Mouse (Mus musculus): Measurements from ENCODE around the gene Hist1h2af. TPM values are rescaled to one million over a fixed set of nuclear protein-coding genes. Genes with fewer than 3 reads are reported as not detected.

Gene Hist1h2af
- polyA plus RNA-seq, 1 experiment: 151 TPM

DNA sequence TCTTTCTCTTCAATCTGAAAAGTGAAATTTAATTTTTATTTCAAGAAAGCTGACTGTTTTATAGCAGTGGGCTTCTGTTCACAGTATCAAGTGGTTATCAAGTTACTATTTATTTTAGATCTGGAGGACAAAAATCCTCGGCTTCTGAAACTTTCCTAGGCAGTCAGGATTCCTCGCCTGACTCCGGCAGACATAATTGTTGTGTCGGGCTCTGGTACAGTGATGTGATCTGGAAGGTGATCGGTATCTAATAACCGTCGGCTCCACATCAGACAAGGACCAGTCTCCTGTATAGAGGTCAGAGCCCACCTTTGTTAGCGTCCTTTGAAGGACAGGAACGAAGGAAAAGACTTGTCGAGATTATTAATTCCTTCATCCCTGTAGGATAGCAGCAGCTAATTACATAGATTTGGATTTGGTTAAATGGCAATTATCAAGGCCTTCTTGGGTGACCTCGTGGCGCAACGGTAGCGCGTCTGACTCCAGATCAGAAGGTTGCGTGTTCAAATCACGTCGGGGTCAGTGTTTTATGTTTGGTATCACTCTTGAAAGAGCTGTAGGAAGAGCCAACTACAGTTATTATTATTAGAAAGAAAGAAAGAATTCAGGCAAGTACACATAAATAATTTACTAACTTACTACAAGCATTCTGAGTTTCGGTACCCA is 35.9 kb upstream of the Hist1h2af start:
- H3K27ac ChIP-seq (ENCODE audit: control insufficient read depth, insufficient read depth, low read depth, low read length, poor library complexity): no peak overlapping the region
- TF ChIP-seq POLR2A (IDR thresholded peaks at IDR 0.05; ENCODE audit: borderline replicate concordance, control insufficient read depth, low read depth, low read length) (no peak), CTCF (IDR thresholded peaks at IDR 0.05; ENCODE audit: control insufficient read depth, insufficient read depth, low read length) (no peak)
- no peak overlapping the region for H3K4me3 ChIP-seq (replicated peaks; ENCODE audit: control insufficient read depth, low read depth, low read length)
- 67% methylated on average over 19 of the region's 19 CpGs for WGBS
- no peaks in the 10 kb centered on the region for H3K4me1 ChIP-seq (ENCODE audit: control insufficient read depth, insufficient read depth, low read length)

- no peaks in the 10 kb centered on the region for H3K4me1 ChIP-seq (ENCODE audit: control insufficient read depth, insufficient read depth, low read length)
- H3K4me3 ChIP-seq (replicated peaks; ENCODE audit: control insufficient read depth, low read depth, low read length): no peak overlapping the region
- no peak for TF ChIP-seq POLR2A (IDR thresholded peaks at IDR 0.05; ENCODE audit: borderline replicate concordance, control insufficient read depth, low read depth, low read length)
- TF ChIP-seq CTCF (IDR thresholded peaks at IDR 0.05; ENCODE audit: control insufficient read depth, insufficient read depth, low read length): no peak
- no peak overlapping the region for H3K27ac ChIP-seq (ENCODE audit: control insufficient read depth, insufficient read depth, low read depth, low read length, poor library complexity)
- 45% methylated on average over 10 of the region's 10 CpGs for WGBS
Observed at GRCm38 (mm10) chr13:23498653-23499052, 35.1 kb upstream of the Hist1h2af start.

GRCm38 (mm10) chr13:23499943-23500342 is 33.8 kb upstream of the Hist1h2af start:
- no peak overlapping the region for H3K4me3 ChIP-seq (replicated peaks; ENCODE audit: control insufficient read depth, low read depth, low read length)
- H3K27ac ChIP-seq (ENCODE audit: control insufficient read depth, insufficient read depth, low read depth, low read length, poor library complexity): no peak overlapping the region
- no peaks in the 10 kb centered on the region; the same call in 1 of the 2 replicates for H3K4me1 ChIP-seq (ENCODE audit: control insufficient read depth, insufficient read depth, low read length)
- TF ChIP-seq CTCF (IDR thresholded peaks at IDR 0.05; ENCODE audit: control insufficient read depth, insufficient read depth, low read length) (no peak), POLR2A (IDR thresholded peaks at IDR 0.05; ENCODE audit: borderline replicate concordance, control insufficient read depth, low read depth, low read length) (no peak)
- 69% methylated on average over 7 of the region's 7 CpGs for WGBS

- TF ChIP-seq CTCF (IDR thresholded peaks at IDR 0.05; ENCODE audit: control insufficient read depth, insufficient read depth, low read length): no peak
- no peak for TF ChIP-seq POLR2A (IDR thresholded peaks at IDR 0.05; ENCODE audit: borderline replicate concordance, control insufficient read depth, low read depth, low read length)
- 12% methylated on average over 17 of the region's 17 CpGs for WGBS
- Histone ChIP-seq H3K4me3 (replicated peaks; ENCODE audit: control insufficient read depth, low read depth, low read length) (no peak overlapping the region), H3K27ac (ENCODE audit: control insufficient read depth, insufficient read depth, low read depth, low read length, poor library complexity) (no peak overlapping the region), H3K4me1 (ENCODE audit: control insufficient read depth, insufficient read depth, low read length) (no peaks in the 10 kb centered on the region; the same call in 1 of the 2 replicates)
Observed at GRCm38 (mm10) chr13:23500424-23501200, 33.1 kb upstream of the Hist1h2af start.

- H3K27ac ChIP-seq (ENCODE audit: control insufficient read depth, insufficient read depth, low read depth, low read length, poor library complexity): no peak overlapping the region
- H3K4me3 ChIP-seq (replicated peaks; ENCODE audit: control insufficient read depth, low read depth, low read length): no peak overlapping the region
- TF ChIP-seq POLR2A (IDR thresholded peaks at IDR 0.05; ENCODE audit: borderline replicate concordance, control insufficient read depth, low read depth, low read length): no peak
- TF ChIP-seq CTCF (IDR thresholded peaks at IDR 0.05; ENCODE audit: control insufficient read depth, insufficient read depth, low read length): no peak
- no peaks in the 10 kb centered on the region; the same call in 1 of the 2 replicates for H3K4me1 ChIP-seq (ENCODE audit: control insufficient read depth, insufficient read depth, low read length)
- 64% methylated on average over 5 of the region's 5 CpGs for WGBS
Observed at GRCm38 (mm10) chr13:23501511-23501910, 32.2 kb upstream of the Hist1h2af start.

GRCm38 (mm10) chr13:23502031-23502567 is 31.6 kb upstream of the Hist1h2af start:
- no peak overlapping the region for H3K4me3 ChIP-seq (replicated peaks; ENCODE audit: control insufficient read depth, low read depth, low read length)
- H3K27ac ChIP-seq (ENCODE audit: control insufficient read depth, insufficient read depth, low read depth, low read length, poor library complexity): no peak overlapping the region
- H3K4me1 ChIP-seq (ENCODE audit: control insufficient read depth, insufficient read depth, low read length): no peaks in the 10 kb centered on the region; the same call in 1 of the 2 replicates

GRCm38 (mm10) chr13:23502916-23503315 is 30.8 kb upstream of the Hist1h2af start:
- TF ChIP-seq POLR2A (IDR thresholded peaks at IDR 0.05; ENCODE audit: borderline replicate concordance, control insufficient read depth, low read depth, low read length): no peak
- TF ChIP-seq CTCF (IDR thresholded peaks at IDR 0.05; ENCODE audit: control insufficient read depth, insufficient read depth, low read length): no peak
- 86% methylated on average over 4 of the region's 4 CpGs for WGBS
- H3K4me3 ChIP-seq (replicated peaks; ENCODE audit: control insufficient read depth, low read depth, low read length): no peak overlapping the region
- no peaks in the 10 kb centered on the region; the same call in 1 of the 2 replicates for H3K4me1 ChIP-seq (ENCODE audit: control insufficient read depth, insufficient read depth, low read length)
- no peak overlapping the region for H3K27ac ChIP-seq (ENCODE audit: control insufficient read depth, insufficient read depth, low read depth, low read length, poor library complexity)

More at GRCm38 (mm10) chr13:23502031-23502567, 31.6 kb upstream of the Hist1h2af start:
- TF ChIP-seq POLR2A (IDR thresholded peaks at IDR 0.05; ENCODE audit: borderline replicate concordance, control insufficient read depth, low read depth, low read length) (no peak), CTCF (IDR thresholded peaks at IDR 0.05; ENCODE audit: control insufficient read depth, insufficient read depth, low read length) (no peak)
- 76% methylated on average over 9 of the region's 9 CpGs for WGBS

DNA sequence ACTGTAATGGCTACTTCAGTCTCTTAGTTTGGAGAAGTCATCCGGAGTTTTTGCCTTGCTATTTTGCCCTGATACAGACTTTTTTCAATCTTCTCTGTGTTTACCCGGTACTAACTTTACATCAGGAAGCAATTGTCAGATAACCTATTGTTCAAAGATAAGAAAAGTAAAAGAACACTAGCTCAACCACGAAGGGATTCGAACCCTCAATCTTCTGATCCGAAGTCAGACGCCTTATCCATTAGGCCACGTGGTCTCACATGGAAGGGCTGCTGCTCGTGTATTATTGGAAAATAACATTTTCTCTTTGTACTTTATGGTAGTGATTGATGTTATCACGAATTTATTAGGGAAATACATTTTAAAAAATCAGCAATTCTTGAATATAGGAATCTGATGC is 29.9 kb upstream of the Hist1h2af start:
- Histone ChIP-seq H3K4me3 (replicated peaks; ENCODE audit: control insufficient read depth, low read depth, low read length) (no peak overlapping the region), H3K4me1 (ENCODE audit: control insufficient read depth, insufficient read depth, low read length) (no peaks in the 10 kb centered on the region; the same call in 1 of the 2 replicates), H3K27ac (ENCODE audit: control insufficient read depth, insufficient read depth, low read depth, low read length, poor library complexity) (no peak overlapping the region)
- WGBS: 9% methylated on average over 9 of the region's 9 CpGs
- TF ChIP-seq CTCF (IDR thresholded peaks at IDR 0.05; ENCODE audit: control insufficient read depth, insufficient read depth, low read length) (no peak), POLR2A (IDR thresholded peaks at IDR 0.05; ENCODE audit: borderline replicate concordance, control insufficient read depth, low read depth, low read length) (no peak)

Measured in bone marrow, adult 2 months (tissue).